23 mouse cellular contexts compared by ENCODE assay signal in genomic region chr14:38637070-38637469, GRCm38 (mm10).
DNase-seq lines count a peak whose midpoint lies in the region; ATAC-seq and TF ChIP-seq lines count a peak whose summit lies in the region.
"Had no signal": no experiment of that assay in that cellular context is flagged by ENCODE, and none has a peak within 500 bp of the region (broad histone marks: within the 10 kb centered on the region; RNA-seq: fewer than 3 reads in every experiment).

No protein-coding gene starts in this region.

- TF ChIP-seq CTCF in forebrain, postnatal 0 days (IDR thresholded peaks at IDR 0.05; ENCODE audit: low read depth): no peak

- H3K36me3 ChIP-seq in forebrain, postnatal 0 days (ENCODE audit: insufficient read depth): no peaks in the 10 kb centered on the region
- no peaks in the 10 kb centered on the region for H3K36me3 ChIP-seq in forebrain, embryonic 16.5 days (ENCODE audit: control insufficient read depth, insufficient read depth)
- H3K36me3 ChIP-seq: G1E had no signal

- peak; percentile 3 for DNase-seq in forebrain, postnatal 0 days
- DNase-seq in frontal cortex, adult 2 months (ENCODE audit: extremely low spot score in 1 of 2, low spot score in 1 of 2): no peak
- DNase-seq in brain, adult 2 months (ENCODE audit: low read depth, low spot score): peak; percentile 16
- no peak for DNase-seq in MN1 (ENCODE audit: low spot score)
- DNase-seq: adrenal gland, adult 2 months; adrenal gland, adult 8-10 months; adrenal gland, postnatal 10 days; adrenal gland, postnatal 14 days; adrenal gland, postnatal 25 days; adrenal gland, postnatal 36 days; B cell, adult 2 months; cerebellum, adult 11 months; cerebellum, adult 11-12 months; cerebellum, adult 18-20 months; cerebellum, adult 2 months; cerebellum, adult 8-10 months had no signal

- no peaks in the 10 kb centered on the region for H3K9me3 ChIP-seq in forebrain, postnatal 0 days (ENCODE audit: low read length)
- H3K9me3 ChIP-seq in forebrain, embryonic 16.5 days (ENCODE audit: control insufficient read depth, low read length): no peaks in the 10 kb centered on the region
- H3K9me3 ChIP-seq: G1E had no signal

- H3K9ac ChIP-seq in forebrain, postnatal 0 days: no peak overlapping the region
- H3K9ac ChIP-seq in forebrain, embryonic 16.5 days (replicated peaks; ENCODE audit: low read depth, low read length): no peak overlapping the region

- H3K4me1 ChIP-seq in forebrain, postnatal 0 days (ENCODE audit: insufficient read depth): no peaks in the 10 kb centered on the region
- H3K4me1 ChIP-seq in forebrain, embryonic 16.5 days (replicated peaks; ENCODE audit: control insufficient read depth, insufficient read depth, low read length): no peaks in the 10 kb centered on the region

- peak; percentile 60; the same call in 1 of the 2 replicates for ATAC-seq in forebrain, postnatal 0 days
- no peak for ATAC-seq in forebrain, embryonic 16.5 days
- ATAC-seq in frontal cortex, adult (ENCODE audit: low TSS enrichment): peak; percentile 67
- ATAC-seq: activated CD4-positive, CD25-positive, alpha-beta regulatory T cell, adult 4 months; CD4-positive, CD25-positive, alpha-beta regulatory T cell, adult 4 months; Patski had no signal

- no peak overlapping the region for H3K4me2 ChIP-seq in forebrain, postnatal 0 days (ENCODE audit: low read depth)
- H3K4me2 ChIP-seq in forebrain, embryonic 16.5 days (ENCODE audit: low read length): no peak overlapping the region

- no peaks in the 10 kb centered on the region for H3K27me3 ChIP-seq in forebrain, postnatal 0 days (ENCODE audit: insufficient read depth, low read length)
- H3K27me3 ChIP-seq in forebrain, embryonic 16.5 days (replicated peaks; ENCODE audit: control insufficient read depth, insufficient read depth, low read length): no peaks in the 10 kb centered on the region
- H3K27me3 ChIP-seq: CH12.LX, Patski had no signal

- WGBS in forebrain, postnatal 0 days: 67% methylated on average over 3 of the region's 3 CpGs
- 75% methylated on average over 3 of the region's 3 CpGs for WGBS in forebrain, embryonic 16.5 days

- H3K4me3 ChIP-seq in forebrain, postnatal 0 days (ENCODE audit: low read depth, low read length): no peak overlapping the region
- H3K4me3 ChIP-seq in forebrain, embryonic 16.5 days (replicated peaks; ENCODE audit: low read length): no peak overlapping the region

- H3K27ac ChIP-seq in forebrain, postnatal 0 days (ENCODE audit: low read depth, low read length): no peak overlapping the region
- H3K27ac ChIP-seq in forebrain, embryonic 16.5 days (ENCODE audit: low read length): no peak overlapping the region

Comparison
In these comparisons a context has a peak if more than half of its experiments do, and no peak if none do; other contexts are left out.
1. DNase-seq: peak in forebrain, postnatal 0 days (single experiment) and brain, adult 2 months (single experiment); none in frontal cortex, adult 2 months (0 of 2) and MN1 (single experiment).